Mouse (Mus musculus) yolk sac, embryonic 10.5 days (tissue): Measurements from ENCODE around the gene AC134908.4.
A peak's percentile ranks its signal among the peaks of the same experiment; 100 is the strongest.
"Not testable (repeated sequence)": the region's sequence is repeated elsewhere in the genome, so short reads cannot be mapped to it uniquely, and the experiment has no call there.

Experiments used
- DNase-seq: peaks from one replicate; pipeline ENCODE4 v3.0.0-alpha.2; 2017; ENCODE audit warnings: low spot score

Gene AC134908.4

DNA sequence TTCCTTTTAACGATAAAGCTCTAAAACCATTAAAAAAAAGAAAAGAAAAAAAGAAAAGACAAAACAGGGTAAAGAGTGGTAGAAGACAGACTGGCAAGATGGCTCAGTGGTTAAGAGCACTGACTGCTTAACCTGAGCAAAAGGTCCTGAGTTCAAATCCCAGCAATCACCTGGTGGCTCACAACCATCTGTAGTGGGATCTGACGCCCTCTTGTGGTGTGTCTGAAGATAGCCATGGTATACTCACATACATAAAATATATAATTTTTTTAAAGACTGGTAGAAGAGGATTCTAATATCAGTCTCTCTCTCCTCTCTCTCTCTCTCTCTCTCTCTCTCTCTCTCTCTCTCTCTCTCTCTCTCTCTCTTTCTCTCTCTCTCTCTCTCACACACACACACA, 12.0 kb upstream of the AC134908.4 start:
- DNase-seq: not testable (repeated sequence)

- no peak for DNase-seq
Measured at GRCm38 (mm10) chr17:25806507-25806906, 11.0 kb upstream of the AC134908.4 start.

DNA sequence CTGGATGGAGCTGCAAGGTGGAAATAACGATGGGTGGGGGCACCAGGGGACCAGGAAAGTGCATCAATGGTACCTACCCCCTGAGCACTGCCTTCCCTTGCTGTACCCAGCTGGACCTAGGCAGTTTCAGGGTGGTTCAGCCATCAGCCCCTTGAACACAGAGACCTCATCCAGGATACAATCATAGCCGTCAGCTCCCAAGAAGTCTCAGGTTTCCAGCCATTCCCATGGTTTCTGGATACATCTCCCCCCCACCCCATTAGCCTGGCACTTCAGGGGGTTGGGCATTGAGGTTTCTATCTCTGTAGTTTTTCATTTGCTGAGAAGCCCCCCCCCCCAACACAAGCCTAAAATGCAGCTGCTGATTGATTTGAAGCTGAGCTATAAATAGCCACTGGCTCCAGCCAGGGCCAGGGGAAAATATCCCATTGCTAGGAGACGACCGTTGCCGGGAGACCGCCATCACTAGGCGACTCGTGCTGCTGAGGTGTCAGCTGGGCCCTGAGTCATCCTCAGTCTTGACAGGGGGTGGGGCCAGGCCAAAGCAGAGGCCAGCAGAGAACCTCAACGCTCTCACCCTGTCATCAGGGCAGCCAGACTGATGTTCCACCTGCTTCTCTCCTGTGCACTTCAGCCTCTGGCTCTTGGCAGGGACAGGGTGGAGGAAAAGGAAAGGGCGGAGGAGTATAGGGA, 7.5 kb upstream of the AC134908.4 start:
- no peak for DNase-seq

DNA sequence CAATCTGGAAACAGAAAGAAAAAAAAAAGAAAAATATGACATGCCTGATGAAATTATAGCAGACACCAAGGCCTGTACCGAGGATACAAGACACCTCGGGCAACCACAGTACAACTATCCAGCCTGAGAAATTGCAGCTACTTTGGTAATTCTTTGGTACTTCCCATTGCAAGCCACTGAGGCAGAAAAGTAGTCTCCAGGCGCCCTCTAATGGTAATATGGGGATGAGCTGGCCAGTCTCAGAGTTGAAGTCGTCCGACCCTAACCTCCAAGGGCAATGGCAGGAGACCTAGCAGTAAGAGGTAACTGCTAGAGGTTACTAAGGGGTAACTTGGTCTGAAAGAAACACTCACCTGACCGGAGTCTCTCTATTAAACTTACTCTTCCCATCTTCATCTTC, 5.6 kb upstream of the AC134908.4 start:
- peak; percentile 52 for DNase-seq

- DNase-seq: peak; percentile 87
Measured at GRCm38 (mm10) chr17:25796951-25797369, 1.5 kb upstream of the AC134908.4 start, which contains the start of gene Metrn. Gene Metrn (minus strand): TSS chr17:25797136.

DNA sequence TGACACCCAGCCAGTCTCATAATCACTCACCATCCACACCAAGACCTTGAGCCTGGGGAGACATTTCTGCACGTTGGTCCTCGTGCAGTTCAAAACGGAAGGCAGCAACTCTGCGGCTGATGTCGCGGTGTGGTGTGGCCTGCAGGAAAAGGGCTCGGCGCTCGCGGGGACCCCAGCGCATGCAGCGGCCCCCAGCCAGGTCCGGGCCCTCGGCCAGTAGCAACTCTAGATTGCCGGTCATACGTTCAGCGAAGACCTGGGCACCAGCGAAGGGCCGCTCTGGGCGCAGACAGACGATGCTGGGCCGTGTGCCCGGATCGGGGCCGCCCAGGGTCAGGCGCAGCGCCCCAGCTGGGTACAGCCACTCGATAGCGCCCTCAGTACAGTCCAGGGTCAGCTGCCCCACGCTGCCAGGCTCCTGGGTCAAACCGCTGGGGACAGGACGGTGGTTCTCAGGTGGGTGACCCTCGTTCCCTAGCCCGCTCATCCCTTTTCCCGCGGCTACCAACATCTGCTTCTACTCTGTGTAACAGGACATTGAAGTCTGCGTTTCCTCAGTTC, 832 bp upstream of the AC134908.4 start:
- no peak for DNase-seq

DNA sequence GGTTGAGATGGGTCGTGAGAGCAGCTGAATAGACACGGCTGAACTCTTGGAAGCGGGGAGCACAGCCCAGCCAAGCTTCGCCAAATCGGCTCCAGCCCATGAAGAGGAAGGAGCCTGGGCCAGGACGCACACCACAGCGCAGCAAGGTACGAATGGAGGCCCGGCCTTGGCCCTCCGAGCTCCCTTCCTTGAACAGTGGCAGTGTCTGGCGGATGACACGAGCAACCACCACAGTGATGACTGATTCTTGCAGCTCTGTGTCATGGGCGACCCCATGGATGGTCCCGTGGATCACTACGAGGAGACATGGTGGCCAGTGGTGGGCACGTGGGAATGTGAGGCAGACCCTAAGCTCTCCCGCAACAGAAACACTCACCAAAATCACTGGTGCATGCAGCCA, 461 bp downstream of the AC134908.4 start:
- DNase-seq: no peak

DNA sequence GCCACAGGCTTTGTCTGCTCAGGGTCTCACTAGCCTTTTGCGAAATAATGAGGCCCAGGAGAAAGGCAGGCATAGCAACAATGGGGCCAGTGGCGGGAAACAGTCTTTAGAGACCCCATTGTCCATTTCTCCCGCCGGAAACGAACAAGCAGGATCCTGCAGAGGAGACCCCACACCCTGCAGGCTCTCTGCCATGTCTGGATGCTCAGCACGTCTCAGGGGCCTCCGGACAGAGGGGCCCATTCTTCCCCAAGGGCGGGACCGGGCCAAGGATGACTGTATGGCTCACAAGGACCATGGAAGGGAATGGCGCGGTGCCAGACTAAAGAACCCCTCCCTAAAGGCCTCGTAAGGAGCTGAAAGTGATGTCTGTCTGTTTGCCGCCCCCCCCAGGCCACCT, 1.3 kb downstream of the AC134908.4 start:
- no peak for DNase-seq

GRCm38 (mm10) chr17:25792615-25793014, 2.8 kb downstream of the AC134908.4 start, which contains the start of gene Fam173a:
Gene Fam173a (minus strand): TSS chr17:25792901.
- peak; percentile 71 for DNase-seq

- peak; percentile 85 for DNase-seq
Measured at GRCm38 (mm10) chr17:25791843-25792527, 3.5 kb downstream of the AC134908.4 start.

- DNase-seq: peak; percentile 24
Measured at GRCm38 (mm10) chr17:25791320-25791842, 4.1 kb downstream of the AC134908.4 start.

DNA sequence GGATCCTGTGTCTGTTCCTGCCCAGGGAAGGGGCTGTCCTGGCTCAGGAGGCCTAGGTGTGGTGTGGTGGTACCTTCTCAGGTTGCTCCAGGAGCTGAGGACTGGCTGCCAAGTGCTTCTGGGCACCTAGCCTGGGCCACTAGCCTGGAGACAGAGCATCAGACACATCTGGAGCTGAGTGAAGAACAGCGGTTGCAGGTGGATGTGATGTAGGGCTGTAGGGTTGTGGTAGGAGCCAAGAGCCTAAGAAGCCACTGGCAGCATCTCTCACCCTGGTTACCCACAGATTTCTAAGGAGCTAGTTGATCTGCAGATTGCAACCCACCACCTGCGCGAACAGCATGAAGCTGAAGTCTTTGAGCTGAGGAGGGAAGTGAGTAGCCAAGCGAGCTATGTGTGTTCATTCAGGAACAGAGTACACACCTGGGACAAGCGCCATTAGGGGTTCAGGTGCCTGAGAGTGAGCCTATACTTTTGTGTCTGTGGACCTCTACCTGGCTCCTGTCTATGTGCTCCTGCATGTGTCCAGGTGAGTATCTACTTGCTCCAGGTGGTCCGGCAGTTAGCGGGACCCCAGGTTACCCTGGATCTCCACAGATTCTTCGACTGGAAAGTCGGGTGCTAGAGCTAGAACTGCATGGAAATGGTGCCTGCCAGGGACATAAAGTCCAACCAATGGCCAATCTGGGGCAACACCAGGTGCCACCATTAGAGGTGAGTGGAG, 8.5 kb downstream of the AC134908.4 start:
- DNase-seq: no peak

GRCm38 (mm10) chr17:25786280-25786679, 9.2 kb downstream of the AC134908.4 start, which contains the start of gene Ccdc78:
Gene Ccdc78 (plus strand): TSS chr17:25786580.
- DNase-seq: no peak

DNA sequence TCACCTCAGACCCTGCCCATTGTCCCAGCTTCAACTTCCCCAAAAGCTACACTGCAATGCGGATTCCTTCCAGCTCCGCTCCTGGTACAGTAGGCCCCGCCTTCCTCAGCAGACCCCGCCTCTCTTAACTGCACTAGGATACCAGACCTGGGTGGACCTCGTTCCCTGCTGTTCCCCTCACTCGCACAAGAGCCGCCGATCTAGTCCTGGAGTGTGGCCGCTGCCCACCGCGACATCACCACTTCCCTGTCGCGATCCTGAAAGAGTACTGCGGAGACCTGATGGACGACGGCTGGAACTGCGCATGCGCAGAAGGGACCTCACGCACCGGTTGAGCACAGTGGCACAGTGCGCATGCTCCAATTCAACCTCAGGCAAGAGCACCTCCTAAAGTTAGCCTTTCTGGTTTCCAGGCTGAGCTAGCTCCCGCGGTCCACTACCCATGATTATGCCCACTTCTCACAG, 10.1 kb downstream of the AC134908.4 start, which contains the start of gene Haghl:
Gene Haghl (minus strand): TSS at position 393 of the 465 bp plus-strand sequence.
- peak; percentile 95 for DNase-seq

GRCm38 (mm10) chr17:25783861-25784574, 11.4 kb downstream of the AC134908.4 start:
- no peak for DNase-seq

DNA sequence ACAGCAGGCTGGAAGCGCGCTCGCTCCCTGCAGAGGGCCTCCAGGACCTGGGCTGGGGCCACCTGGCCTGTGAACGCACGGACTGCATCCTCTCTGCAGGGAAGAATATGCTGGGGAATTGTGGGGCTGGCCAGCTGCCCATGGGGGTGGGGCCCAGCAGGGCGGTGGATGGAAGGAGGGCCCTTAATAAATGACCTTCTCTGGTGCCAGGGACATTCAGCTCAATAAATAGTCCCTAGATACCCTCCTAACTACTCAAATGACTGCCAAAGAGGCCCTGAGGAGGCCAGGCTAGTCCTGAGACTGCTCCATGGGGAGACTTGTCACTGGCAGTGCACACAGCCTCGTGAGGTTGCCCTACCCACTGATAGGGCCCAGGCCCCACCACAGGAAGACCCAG, 12.4 kb downstream of the AC134908.4 start:
- DNase-seq: no peak

GRCm38 (mm10) chr17:25781339-25781738, 14.1 kb downstream of the AC134908.4 start:
- DNase-seq: no peak

DNA sequence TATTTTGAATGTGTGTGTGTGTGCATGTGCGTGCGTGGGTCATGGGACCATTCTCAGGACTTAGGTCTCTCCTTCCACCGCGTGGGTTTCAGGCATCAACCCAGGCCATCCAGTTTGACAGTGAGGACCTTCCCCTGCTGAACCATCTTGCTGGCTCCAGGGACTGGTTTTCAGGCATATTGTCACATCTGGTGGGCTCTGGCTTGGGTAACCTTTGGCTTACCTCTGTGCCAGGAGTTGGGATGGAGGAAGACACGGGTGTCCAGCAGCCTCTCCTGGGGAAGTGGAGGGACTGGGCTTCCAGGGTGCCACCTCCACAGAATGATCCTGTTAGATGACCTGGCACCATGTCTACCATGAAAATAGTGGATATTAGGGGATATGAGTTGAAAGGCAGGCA, 17.5 kb downstream of the AC134908.4 start:
- no peak for DNase-seq

- peak; percentile 47 for DNase-seq
Measured at GRCm38 (mm10) chr17:25775318-25776062, 20.0 kb downstream of the AC134908.4 start.

GRCm38 (mm10) chr17:25773549-25774120, 21.8 kb downstream of the AC134908.4 start, which contains the start of gene Narfl:
Gene Narfl (plus strand): TSS chr17:25773776.
- peak; percentile 93 for DNase-seq
